8 mouse cellular contexts compared by ENCODE assay signal in the genomic region with DNA sequence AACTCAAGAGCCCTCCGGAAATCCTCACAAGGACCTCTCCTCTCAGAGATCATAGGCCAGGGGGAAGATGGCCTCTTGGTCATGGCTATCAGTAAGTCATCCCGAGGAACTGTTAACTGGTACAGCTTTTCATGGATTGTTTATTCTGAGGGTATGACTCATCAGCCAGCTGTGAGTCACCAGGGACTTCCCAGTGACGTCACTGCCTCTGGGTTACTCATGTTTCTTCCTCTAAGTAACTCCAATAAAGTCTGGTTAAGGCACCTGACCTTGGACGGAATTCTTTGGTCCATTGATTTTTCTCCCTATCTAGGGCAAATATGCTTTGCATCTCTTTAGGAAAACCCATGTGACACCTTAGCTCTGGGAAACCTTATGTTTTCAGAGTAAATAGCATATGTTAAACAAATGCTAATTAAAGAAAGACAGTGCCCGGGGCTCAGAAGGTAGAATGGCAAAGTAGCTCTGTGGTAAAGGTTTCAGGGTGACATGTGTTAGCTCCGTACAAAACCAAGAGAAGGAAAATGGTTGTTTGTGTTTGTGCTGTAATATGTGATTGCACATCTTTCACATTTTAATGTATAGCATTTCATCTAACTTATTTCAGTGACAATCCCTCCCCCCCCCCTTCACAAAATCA.
DNase-seq lines count a peak whose midpoint lies in the region; ATAC-seq lines count a peak whose summit lies in the region.

No protein-coding gene starts in this region.

- 25% methylated on average over 6 of the region's 6 CpGs for WGBS in stomach, embryonic 15.5 days
- 78% methylated on average over 6 of the region's 6 CpGs for WGBS in midbrain, embryonic 10.5 days

- no peak for DNase-seq in frontal cortex, postnatal 14 days (ENCODE audit: low spot score in 2 of 2)
- DNase-seq in fibroblast of lung, adult 2 months (ENCODE audit: low read depth), result peak; percentile 11
- DNase-seq in kidney, postnatal 10 days, result peak; percentile 40
- DNase-seq in midbrain, embryonic 10.5 days (ENCODE audit: low spot score), result no peak
- DNase-seq in cerebellum, postnatal 36 days, result no peak

- no peak overlapping the region for H3K9ac ChIP-seq in stomach, embryonic 15.5 days

- no peaks in the 10 kb centered on the region for H3K36me3 ChIP-seq in stomach, embryonic 15.5 days
- no peaks in the 10 kb centered on the region for H3K36me3 ChIP-seq in midbrain, embryonic 10.5 days

- H3K4me1 ChIP-seq in stomach, embryonic 15.5 days, result no peaks in the 10 kb centered on the region
- no peaks in the 10 kb centered on the region for H3K4me1 ChIP-seq in midbrain, embryonic 10.5 days

- no peak overlapping the region for H3K27ac ChIP-seq in stomach, embryonic 15.5 days
- no peak overlapping the region for H3K27ac ChIP-seq in midbrain, embryonic 10.5 days (replicated peaks)

- H3K4me2 ChIP-seq in stomach, embryonic 15.5 days, result no peak overlapping the region

- no peaks in the 10 kb centered on the region for H3K27me3 ChIP-seq in stomach, embryonic 15.5 days (replicated peaks)
- H3K27me3 ChIP-seq in midbrain, embryonic 10.5 days (ENCODE audit: low read depth, poor library complexity, severe bottlenecking), result no peaks in the 10 kb centered on the region

- 0 out of 2 replicates have a peak, but pooled peaks have one; percentile 47 for ATAC-seq in frontal cortex, adult (ENCODE audit: low TSS enrichment)
- ATAC-seq in CD4-positive, CD25-positive, alpha-beta regulatory T cell, adult 4 months, result peak; percentile 93
- ATAC-seq in stomach, embryonic 15.5 days (ENCODE audit: insufficient read depth, low FRiP score, low read depth), result peak; percentile 81

- no peaks in the 10 kb centered on the region for H3K9me3 ChIP-seq in stomach, embryonic 15.5 days
- H3K9me3 ChIP-seq in midbrain, embryonic 10.5 days (replicated peaks), result no peaks in the 10 kb centered on the region

- no peak overlapping the region for H3K4me3 ChIP-seq in stomach, embryonic 15.5 days (replicated peaks)
- H3K4me3 ChIP-seq in midbrain, embryonic 10.5 days, result no peak overlapping the region

Comparison
In these comparisons a context has a peak if more than half of its experiments do, and no peak if none do; other contexts are left out.
1. DNase-seq: peak in fibroblast of lung, adult 2 months (single experiment) and kidney, postnatal 10 days (single experiment); none in frontal cortex, postnatal 14 days (0 of 2), midbrain, embryonic 10.5 days (single experiment) and cerebellum, postnatal 36 days (0 of 2).
2. Peak in every context shown above with its lines, with median percentiles within 50 percentile points of each other: ATAC-seq.